Mouse (Mus musculus): ENCODE results near the gene Cks2.
A peak's percentile ranks its signal among the peaks of the same experiment; 100 is the strongest.

Gene Cks2

GRCm38 (mm10) chr13:51685290-51685966, 40.4 kb downstream of the Cks2 start:
- peak; percentile 65 to 72 for DNase-seq

GRCm38 (mm10) chr13:51686966-51687365, 41.9 kb downstream of the Cks2 start:
- no peak for DNase-seq

DNA sequence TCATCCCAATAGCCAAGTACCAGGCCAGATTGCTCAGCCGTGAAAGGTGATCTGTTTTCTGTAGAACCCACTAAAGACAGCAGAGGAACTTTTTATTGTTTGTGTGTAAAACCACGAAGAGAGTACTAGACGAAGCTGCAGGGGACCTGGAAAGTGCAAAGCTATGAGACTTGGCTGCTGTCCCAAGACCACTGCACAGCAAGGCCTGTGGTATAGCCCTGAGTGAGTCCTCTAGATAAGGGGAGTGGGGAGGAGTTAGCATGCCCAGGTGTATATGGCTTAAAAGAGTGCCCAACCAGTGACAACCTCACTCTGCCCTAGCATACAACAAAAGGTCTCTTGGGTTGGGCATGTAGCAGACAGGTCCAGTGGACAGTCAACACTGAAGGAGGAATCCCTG, 43.7 kb downstream of the Cks2 start:
- no peak for DNase-seq

GRCm38 (mm10) chr13:51696481-51696880, 51.4 kb downstream of the Cks2 start:
- DNase-seq: no peak

- DNase-seq: no peak
Observed at GRCm38 (mm10) chr13:51697455-51697854, 52.4 kb downstream of the Cks2 start.

DNA sequence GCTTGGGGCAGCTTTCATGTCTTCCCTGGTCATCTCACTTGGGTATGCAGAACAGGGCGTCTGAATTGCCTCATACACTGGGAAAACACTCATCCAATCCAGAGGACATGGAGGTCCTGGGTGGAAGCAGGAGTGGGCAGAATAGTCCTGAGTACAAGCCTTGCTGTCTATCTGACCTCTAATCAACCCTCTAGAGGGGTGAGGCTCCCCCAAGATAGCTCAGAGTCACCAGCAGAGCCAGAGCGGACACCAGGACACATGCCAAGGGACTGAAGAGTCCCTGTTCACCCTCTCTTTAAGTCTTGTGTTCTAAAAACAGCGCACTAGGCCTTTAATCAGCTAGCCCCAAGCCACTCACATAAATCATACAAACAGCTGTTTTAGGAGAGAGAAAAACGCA, 52.9 kb downstream of the Cks2 start:
- no peak for DNase-seq

- DNase-seq: no peak
Observed at GRCm38 (mm10) chr13:51698318-51698717, 53.3 kb downstream of the Cks2 start.
